Mouse (Mus musculus) spleen, adult 2 months (tissue): Measurements from ENCODE around the gene Ccin.

Experiments used
- CTCF ChIP-seq: fragments of 200-500 bp; IDR thresholded peaks from 2 replicates; pipeline ENCODE4 v1.5.1; 2011; ENCODE audit warnings: mild to moderate bottlenecking, inconsistent platforms; ENCODE audit not compliant: insufficient read depth, insufficient read length, insufficient replicate concordance; ENCODE audit errors: extremely low read depth
- POLR2A ChIP-seq: fragments of 200-500 bp; IDR thresholded peaks from 2 replicates; pipeline ENCODE4 v1.6.1; 2011; ENCODE audit warnings: low read depth, low read length, inconsistent platforms

- TF ChIP-seq POLR2A: no peak
- no peak for TF ChIP-seq CTCF
Observed at GRCm38 (mm10) chr4:43969373-43969772, 13.9 kb upstream of the Ccin start.
